Mouse (Mus musculus) hindbrain, embryonic 11.5 days (tissue): ENCODE data around the gene Myh4. TPM values are rescaled to one million over a fixed set of nuclear protein-coding genes. Genes with fewer than 3 reads are reported as not detected.

Experiments used
- ATAC-seq: fragments of 200-750 bp; cut with Nextera tagmentation; 2 replicates; pipeline ENCODE4 v1.8.0; 2017; ENCODE audit warnings: mild to moderate bottlenecking, moderate TSS enrichment, moderate library complexity; ENCODE audit not compliant: low FRiP score
- DNase-seq: peaks from one replicate; pipeline ENCODE4 v3.0.0-alpha.2; 2015; ENCODE audit warnings: low spot score
- H3K27ac ChIP-seq: fragments of 300-500 bp; sonication (generic); 2 replicates; pipeline ENCODE4 v1.5.1; 2014; ENCODE audit warnings: mild to moderate bottlenecking, low read depth, low read length
- H3K27me3 ChIP-seq: fragments of 300-500 bp; sonication (generic); 2 replicates; pipeline ENCODE4 v1.6.1; 2014; ENCODE audit warnings: mild to moderate bottlenecking, low read length, moderate library complexity, mixed read lengths; ENCODE audit not compliant: control insufficient read depth, insufficient read depth
- H3K36me3 ChIP-seq: fragments of 300-500 bp; sonication (generic); 2 replicates; pipeline ENCODE4 v1.6.1; 2014; ENCODE audit warnings: mild to moderate bottlenecking, low read length, moderate library complexity, mixed read lengths; ENCODE audit not compliant: control insufficient read depth, insufficient read depth
- H3K4me1 ChIP-seq: fragments of 300-500 bp; sonication (generic); replicated peaks from 2 replicates; pipeline ENCODE4 v1.6.1; 2014; ENCODE audit warnings: low read length, mixed read lengths; ENCODE audit not compliant: control insufficient read depth, insufficient read depth
- H3K4me2 ChIP-seq: fragments of 300-500 bp; sonication (generic); replicated peaks from 2 replicates; pipeline ENCODE4 v1.6.1; 2014; ENCODE audit warnings: mild to moderate bottlenecking, low read depth, low read length
- H3K4me3 ChIP-seq: fragments of 300-500 bp; sonication (generic); 2 replicates; pipeline ENCODE4 v1.5.1; 2014; ENCODE audit warnings: low read depth, low read length
- H3K9ac ChIP-seq: fragments of 300-500 bp; sonication (generic); 2 replicates; pipeline ENCODE4 v1.6.1; 2014; ENCODE audit warnings: low read depth, low read length
- H3K9me3 ChIP-seq: fragments of 300-500 bp; sonication (generic); 2 replicates; pipeline ENCODE4 v1.6.1; 2016; ENCODE audit warnings: low read length; ENCODE audit not compliant: control insufficient read depth
- WGBS: fragments of 180-500 bp; shearing (Covaris S2); extraction: QIAGEN DNeasy Blood & Tissue Kit; methylation state at CpG from one replicate; pipeline ENCODE4 v1.1.7; 2014; 5-methylcytosine and 5-hydroxymethylcytosine counted together
- polyA plus RNA-seq: library from polyadenylated mRNA; unstranded; fragments of >200 nt; fragmentation: Nextera tagmentation; extraction: Ambion mirVana; gene quantifications from 2 replicates; pipeline ENCODE4 v1.2.1, GENCODE M21; 2014

The Myh4 gene
- polyA plus RNA-seq: 0.06 TPM in 1 of 2 replicates, not detected in the other

- H3K9me3 ChIP-seq: no peaks in the 10 kb centered on the region
- no peaks in the 10 kb centered on the region for H3K27me3 ChIP-seq
- H3K4me1 ChIP-seq: no peaks in the 10 kb centered on the region
- H3K4me3 ChIP-seq: no peak within 1 kb of the TSS
- H3K27ac ChIP-seq: no peak within 1 kb of the TSS
- 89% methylated on average over 5 of the region's 5 CpGs for WGBS
- H3K36me3 ChIP-seq: no peaks in the 10 kb centered on the region
- no peak within 1 kb of the TSS for H3K4me2 ChIP-seq
- no peak for DNase-seq
- no peak within 1 kb of the TSS for H3K9ac ChIP-seq
- ATAC-seq: no peak
These were observed at the start of gene Myh4 for GRCm38 (mm10) chr11:67237481-67238079. Gene Myh4 (plus strand): TSS chr11:67238029.

GRCm38 (mm10) chr11:67190316-67190715 is 47.5 kb upstream of the Myh4 start:
- ATAC-seq: no peak

DNA sequence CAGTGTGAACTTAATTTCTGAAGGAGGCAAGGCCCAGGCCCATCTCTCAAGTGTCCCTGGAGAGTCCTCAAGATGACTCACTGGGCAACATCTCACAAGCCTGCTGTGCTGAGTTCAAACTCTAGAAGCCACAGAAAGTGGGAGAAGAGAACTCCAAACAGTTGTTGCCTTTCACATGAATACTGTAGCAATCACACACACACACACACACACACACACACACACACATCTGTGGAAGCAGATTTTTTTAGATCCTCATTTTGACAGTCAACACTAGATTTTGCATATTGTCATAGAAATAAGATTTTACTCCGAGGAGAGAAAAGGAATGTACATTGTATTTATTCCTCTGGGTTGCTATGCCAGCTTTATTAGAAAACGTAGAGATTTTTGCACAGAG is 47.0 kb upstream of the Myh4 start:
- Histone ChIP-seq H3K27ac (no peak overlapping the region), H3K9me3 (no peaks in the 10 kb centered on the region), H3K27me3 (no peaks in the 10 kb centered on the region), H3K4me2 (no peak overlapping the region), H3K4me3 (no peak overlapping the region), H3K9ac (no peak overlapping the region), H3K36me3 (no peaks in the 10 kb centered on the region), H3K4me1 (no peaks in the 10 kb centered on the region)
- no peak for ATAC-seq
- no peak for DNase-seq
- WGBS: 91% methylated on average over 2 of the region's 2 CpGs

More at GRCm38 (mm10) chr11:67190316-67190715, 47.5 kb upstream of the Myh4 start:
- DNase-seq: no peak
- Histone ChIP-seq H3K4me3 (no peak overlapping the region), H3K9me3 (no peaks in the 10 kb centered on the region), H3K4me1 (no peaks in the 10 kb centered on the region), H3K4me2 (no peak overlapping the region), H3K9ac (no peak overlapping the region), H3K27me3 (no peaks in the 10 kb centered on the region), H3K27ac (no peak overlapping the region), H3K36me3 (no peaks in the 10 kb centered on the region)
- WGBS: 84% methylated on average over 10 of the region's 10 CpGs

DNA sequence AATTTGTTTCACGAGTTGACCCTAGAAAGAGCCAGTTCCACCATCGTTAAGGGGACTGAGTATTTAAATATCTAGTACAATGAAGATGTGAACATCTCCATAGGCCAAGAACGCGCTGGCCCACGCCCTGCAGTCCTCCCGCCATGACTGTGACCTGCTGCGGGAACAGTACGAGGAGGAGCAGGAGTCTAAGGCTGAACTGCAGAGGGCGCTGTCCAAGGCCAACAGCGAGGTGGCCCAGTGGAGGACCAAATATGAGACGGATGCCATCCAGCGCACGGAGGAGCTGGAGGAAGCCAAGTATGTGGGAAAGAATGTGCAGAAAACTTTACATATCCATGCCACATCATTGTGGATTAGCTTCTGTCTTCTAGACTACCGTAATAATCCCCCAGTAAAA is 46.3 kb upstream of the Myh4 start:
- Histone ChIP-seq H3K9ac (no peak overlapping the region), H3K27ac (no peak overlapping the region), H3K4me3 (no peak overlapping the region), H3K36me3 (no peaks in the 10 kb centered on the region), H3K27me3 (no peaks in the 10 kb centered on the region), H3K4me1 (no peaks in the 10 kb centered on the region), H3K4me2 (no peak overlapping the region), H3K9me3 (no peaks in the 10 kb centered on the region)
- WGBS: 92% methylated on average over 14 of the region's 14 CpGs
- ATAC-seq: no peak
- no peak for DNase-seq

GRCm38 (mm10) chr11:67199321-67199720 is 38.5 kb upstream of the Myh4 start:
- no peaks in the 10 kb centered on the region for H3K27me3 ChIP-seq
- no peak for DNase-seq
- no peak overlapping the region for H3K27ac ChIP-seq
- no peak overlapping the region for H3K4me2 ChIP-seq
- H3K9ac ChIP-seq: no peak overlapping the region
- ATAC-seq: no peak
- no peaks in the 10 kb centered on the region for H3K4me1 ChIP-seq
- WGBS: 65% methylated on average over 1 of the region's 1 CpGs
- H3K9me3 ChIP-seq: no peaks in the 10 kb centered on the region
- no peaks in the 10 kb centered on the region for H3K36me3 ChIP-seq
- H3K4me3 ChIP-seq: no peak overlapping the region

DNA sequence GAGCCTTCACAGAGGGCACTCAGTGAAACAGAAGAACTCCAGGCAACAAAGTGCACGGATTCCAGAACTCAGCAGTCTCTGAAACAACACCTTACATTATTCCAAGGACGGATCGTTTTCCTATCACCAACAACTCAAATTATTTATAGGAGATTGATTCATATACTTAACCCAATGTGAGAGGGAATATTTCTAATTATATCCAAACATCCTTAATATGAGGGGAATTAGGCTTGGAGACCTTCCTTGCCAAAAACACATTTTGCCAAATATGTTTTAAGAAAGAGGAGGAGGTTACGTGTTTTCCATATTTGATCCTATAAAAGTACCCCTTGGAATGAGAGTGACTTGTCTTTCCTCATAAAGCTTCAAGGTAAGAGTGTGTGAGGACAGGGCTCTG is 38.1 kb upstream of the Myh4 start, which contains the start of gene Myh1:
Myh1 (plus strand) TSS at position 301 of the 400 bp plus-strand sequence.
- 78% methylated on average over 4 of the region's 4 CpGs for WGBS
- no peak within 1 kb of the TSS for H3K9ac ChIP-seq
- no peaks in the 10 kb centered on the region for H3K9me3 ChIP-seq
- DNase-seq (no peak), ATAC-seq (no peak)
- H3K4me2 ChIP-seq: no peak within 1 kb of the TSS
- H3K27ac ChIP-seq: no peak within 1 kb of the TSS
- H3K4me1 ChIP-seq: no peaks in the 10 kb centered on the region
- no peak within 1 kb of the TSS for H3K4me3 ChIP-seq
- H3K36me3 ChIP-seq: no peaks in the 10 kb centered on the region
- H3K27me3 ChIP-seq: no peaks in the 10 kb centered on the region

DNA sequence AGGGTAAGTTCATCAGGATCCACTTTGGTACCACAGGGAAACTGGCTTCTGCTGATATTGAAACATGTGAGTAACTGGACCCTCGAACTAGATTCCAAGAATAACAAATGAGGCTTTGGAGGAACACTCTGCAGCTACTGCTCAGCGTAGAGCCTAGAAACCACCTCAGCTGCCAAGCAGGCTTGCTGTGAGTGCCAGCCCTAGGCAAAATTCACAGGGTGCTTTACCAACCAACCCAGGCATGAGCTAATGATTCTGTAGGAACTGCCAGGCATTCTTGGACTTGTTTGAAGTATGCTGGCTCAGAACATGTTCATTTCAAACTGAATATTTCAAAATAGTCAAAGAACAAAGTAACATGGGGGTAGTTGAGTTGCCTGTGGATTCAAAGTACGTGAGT is 33.1 kb upstream of the Myh4 start:
- DNase-seq: no peak
- Histone ChIP-seq H3K9me3 (no peaks in the 10 kb centered on the region), H3K27me3 (no peaks in the 10 kb centered on the region), H3K36me3 (no peaks in the 10 kb centered on the region), H3K4me3 (no peak overlapping the region), H3K4me1 (no peaks in the 10 kb centered on the region), H3K4me2 (no peak overlapping the region), H3K9ac (no peak overlapping the region), H3K27ac (no peak overlapping the region)
- ATAC-seq: no peak
- WGBS: 80% methylated on average over 3 of the region's 3 CpGs

- H3K4me3 ChIP-seq: no peak overlapping the region
- no peaks in the 10 kb centered on the region for H3K9me3 ChIP-seq
- DNase-seq: no peak
- H3K27ac ChIP-seq: no peak overlapping the region
- no peak overlapping the region for H3K9ac ChIP-seq
- no peak overlapping the region for H3K4me2 ChIP-seq
- 93% methylated on average over 8 of the region's 8 CpGs for WGBS
- no peaks in the 10 kb centered on the region for H3K27me3 ChIP-seq
- no peaks in the 10 kb centered on the region for H3K36me3 ChIP-seq
- H3K4me1 ChIP-seq: no peaks in the 10 kb centered on the region
- ATAC-seq: no peak
These were observed 16.0 kb upstream of the Myh4 start for GRCm38 (mm10) chr11:67221803-67222202.

- Histone ChIP-seq H3K4me2 (no peak overlapping the region), H3K27ac (no peak overlapping the region), H3K4me1 (no peaks in the 10 kb centered on the region), H3K9me3 (no peaks in the 10 kb centered on the region), H3K9ac (no peak overlapping the region), H3K36me3 (no peaks in the 10 kb centered on the region), H3K4me3 (no peak overlapping the region), H3K27me3 (no peaks in the 10 kb centered on the region)
- ATAC-seq (no peak), DNase-seq (no peak)
- WGBS: 88% methylated on average over 3 of the region's 3 CpGs
These were observed 13.4 kb upstream of the Myh4 start for GRCm38 (mm10) chr11:67224466-67224865.
